Mouse (Mus musculus) heart, postnatal 25 days (tissue): ENCODE data around the gene Olfr577. TPM values are rescaled to one million over a fixed set of nuclear protein-coding genes. Genes with fewer than 3 reads are reported as not detected.

Experiments used
- DNase-seq: peaks from one replicate; pipeline ENCODE4 v3.0.0; 2022; ENCODE audit warnings: low spot score
- intact Hi-C: fragments of 180-260 bp; cut with DNase I; formaldehyde crosslinking; loops from one replicate; pipeline ENCODE4 v1.15.1; 2025
- total RNA-seq, 2 experiments: library from RNA; stranded (reverse); gene quantifications; 2 replicates each; pipeline ENCODE4 v1.2.3; 2021

Olfr577 gene
- total RNA-seq: not detected

DNA sequence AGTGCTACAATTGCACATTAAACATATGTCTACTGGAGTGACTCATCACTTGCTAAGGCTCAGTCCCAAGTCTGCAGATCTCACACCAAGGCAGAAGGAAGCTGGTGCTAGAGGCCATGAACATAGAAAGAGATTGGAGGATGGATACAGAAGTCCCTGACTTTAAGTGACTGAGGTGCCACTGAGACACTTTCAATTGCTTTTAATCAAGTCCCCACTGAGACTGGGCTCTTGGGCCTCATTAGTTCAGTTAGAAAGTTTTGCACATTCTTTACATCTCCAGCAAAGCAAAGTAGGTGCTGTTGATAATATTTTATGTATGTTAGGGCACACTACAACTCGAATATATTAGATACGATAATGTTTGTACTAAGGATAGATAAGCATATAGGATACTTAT is at the start of gene Olfr577:
Gene Olfr577 (minus strand): TSS at position 101 of the 400 bp plus-strand sequence.
- DNase-seq: no peak
- intact Hi-C loops: no loop called here

DNA sequence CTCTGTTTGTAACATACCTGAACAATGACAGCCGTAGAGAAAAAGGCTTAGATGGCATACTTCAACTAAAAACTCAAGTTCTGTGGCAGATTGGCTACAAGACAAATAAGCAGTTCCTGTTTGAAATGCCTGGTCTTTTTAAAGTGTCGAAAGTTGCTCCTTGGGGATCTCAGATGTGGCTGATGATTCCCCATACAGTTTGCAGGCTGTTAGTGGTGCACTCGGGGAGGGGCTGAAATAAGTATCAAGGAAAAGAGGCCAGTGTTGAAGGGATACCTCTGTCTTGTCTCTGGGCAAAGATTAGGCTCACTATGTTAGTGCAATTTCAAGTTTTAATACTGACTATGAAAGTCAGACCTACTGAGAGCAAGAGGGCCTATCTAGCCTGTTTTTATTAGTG is 13.5 kb upstream of the Olfr577 start, which contains the start of gene Olfr578:
Gene Olfr578 (minus strand): TSS at position 101 of the 400 bp plus-strand sequence.
- intact Hi-C loops: no loop called here
- DNase-seq: no peak

DNA sequence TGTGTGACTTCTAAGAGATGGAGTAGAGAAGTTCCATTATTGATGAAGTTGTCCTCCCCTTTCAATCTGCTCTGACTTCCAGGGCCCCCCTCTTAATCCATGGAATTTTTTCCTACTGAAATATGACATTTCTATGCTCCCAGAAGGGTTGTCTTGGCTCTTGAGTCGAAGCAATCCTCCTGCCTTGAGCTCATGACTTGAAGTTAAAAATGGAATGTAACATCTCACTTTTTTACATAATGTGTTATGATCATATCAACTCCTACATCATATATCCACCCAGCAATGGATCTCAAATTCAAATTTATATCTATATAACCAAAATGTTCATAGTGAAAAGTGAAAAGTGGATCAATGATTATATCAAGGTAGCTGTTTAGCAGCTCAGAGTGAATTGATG is 1.3 kb downstream of the Olfr577 start:
- intact Hi-C loops: no loop called here
- DNase-seq: no peak

DNA sequence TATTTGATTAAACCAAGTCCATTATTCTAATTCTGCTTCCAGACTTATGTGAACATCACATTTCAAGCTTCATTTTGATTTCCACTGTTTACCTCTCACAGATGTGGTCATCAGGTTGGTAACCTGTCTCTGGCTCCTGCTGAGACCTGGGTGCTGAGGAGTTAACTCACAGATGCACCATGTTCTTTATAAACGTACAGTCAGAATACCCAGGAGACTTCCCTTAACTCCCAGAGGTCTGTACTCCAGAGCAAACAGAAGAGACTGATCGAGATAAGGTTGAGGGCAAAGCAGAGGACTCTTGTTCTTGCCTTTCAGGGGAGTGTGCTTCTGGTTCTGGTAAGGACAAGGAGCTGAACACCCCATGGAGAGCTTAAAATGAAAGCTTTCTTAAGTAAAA is 13.4 kb downstream of the Olfr577 start, which contains the start of gene Olfr576:
Gene Olfr576 (plus strand): TSS at position 301 of the 400 bp plus-strand sequence.
- intact Hi-C loops: no loop called here
- no peak for DNase-seq

DNA sequence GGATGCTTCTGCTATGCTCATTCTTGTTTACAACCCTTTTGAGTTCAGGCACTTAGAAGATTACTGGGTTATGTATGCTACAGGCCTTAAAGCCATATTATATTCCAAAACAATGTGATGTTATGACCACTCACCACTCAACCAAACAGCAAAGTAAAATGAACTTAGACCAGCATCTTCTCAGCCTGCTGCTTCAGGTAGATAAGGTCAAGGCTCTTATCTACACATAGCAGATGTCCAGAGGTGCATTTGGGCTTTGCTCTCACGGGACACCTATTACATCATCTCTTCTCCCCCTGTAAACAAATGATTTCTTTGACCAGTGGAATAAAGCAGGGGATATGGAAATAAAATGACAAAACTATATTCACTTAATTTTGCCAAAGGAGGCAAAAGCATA is 17.1 kb downstream of the Olfr577 start, which contains the start of gene Olfr575:
Gene Olfr575 (minus strand): TSS at position 183 of the 400 bp plus-strand sequence.
- intact Hi-C loops: no loop called here
- DNase-seq: no peak

DNA sequence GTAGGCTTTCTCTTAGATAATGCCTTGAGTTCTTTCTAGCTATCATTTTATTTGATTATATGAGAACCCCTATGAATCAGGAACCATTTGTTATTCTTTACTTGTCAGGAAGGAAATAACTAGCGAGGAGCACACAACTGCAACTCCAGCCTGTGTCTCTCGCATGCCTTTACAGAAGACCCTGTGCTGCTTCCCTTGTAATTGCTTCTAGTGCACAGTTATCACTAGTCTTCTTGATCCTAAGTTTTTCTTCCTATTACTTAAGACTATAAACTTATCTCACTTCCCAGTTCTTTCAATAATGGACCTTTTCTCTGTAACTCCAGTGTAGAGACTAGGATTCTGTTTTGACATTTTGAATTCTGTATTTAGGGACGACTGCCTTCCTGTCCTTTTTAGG is 17.6 kb downstream of the Olfr577 start:
- intact Hi-C loops: no loop called here
- DNase-seq: no peak

DNA sequence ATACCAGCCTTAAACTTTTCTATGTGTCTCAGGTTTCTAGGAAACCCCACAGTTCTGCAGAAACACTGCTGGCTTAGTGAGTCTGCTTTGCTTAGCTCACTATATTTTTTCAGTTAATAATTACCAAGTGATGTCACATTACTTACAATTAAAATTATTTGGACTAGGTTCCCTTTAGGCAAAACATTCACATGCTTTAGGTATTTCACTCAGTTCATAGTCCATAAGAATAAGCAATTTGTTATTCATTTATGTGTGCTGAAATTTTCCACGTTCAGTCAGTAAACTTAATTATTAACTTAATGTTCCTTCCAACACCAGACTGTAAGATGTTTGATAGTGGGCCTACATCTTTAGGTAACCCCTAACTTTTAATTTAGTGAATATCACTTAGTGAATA is 25.0 kb downstream of the Olfr577 start:
- DNase-seq: no peak
- intact Hi-C loops: no loop called here

DNA sequence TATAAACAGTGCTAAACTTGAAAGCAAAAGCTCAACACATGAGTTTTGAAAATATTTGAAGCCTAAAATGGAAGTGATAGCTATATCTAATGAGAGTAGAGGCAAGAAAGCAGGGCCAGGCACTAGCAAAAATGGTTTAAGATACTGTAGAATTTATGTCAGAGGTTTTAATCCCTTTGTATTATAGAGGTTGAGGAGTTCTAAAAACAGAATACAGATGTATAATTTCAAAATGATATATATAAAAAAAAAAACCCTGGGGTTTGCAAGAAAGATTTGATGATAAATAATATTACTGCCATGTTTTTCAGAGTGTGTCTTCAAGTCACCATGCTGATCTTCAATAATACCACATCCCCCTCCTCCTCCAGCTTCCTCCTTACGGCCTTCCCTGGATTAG is 27.6 kb downstream of the Olfr577 start, which contains the start of gene Olfr574:
Gene Olfr574 (plus strand): TSS at position 301 of the 400 bp plus-strand sequence.
- DNase-seq: no peak
- intact Hi-C loops: no loop called here

DNA sequence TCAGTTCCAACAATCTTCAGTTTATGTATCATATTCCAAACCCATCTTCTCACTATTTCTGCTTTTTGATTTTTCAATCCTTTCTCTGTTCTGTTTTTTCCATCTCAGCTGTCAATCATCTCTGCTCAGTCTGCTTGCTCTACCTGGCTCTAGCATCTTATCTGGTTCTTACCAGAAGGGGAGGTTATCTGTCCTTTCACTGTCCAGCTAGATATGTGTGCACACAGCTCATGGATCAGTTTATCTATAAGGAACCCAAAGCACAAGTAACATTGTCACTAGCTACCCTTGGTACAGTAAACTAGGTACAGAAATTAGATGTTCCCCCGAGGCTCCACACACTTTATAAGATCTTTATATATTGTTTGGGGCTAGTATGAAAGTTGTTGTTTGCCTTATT is 32.3 kb downstream of the Olfr577 start:
- intact Hi-C loops: no loop called here
- no peak for DNase-seq

DNA sequence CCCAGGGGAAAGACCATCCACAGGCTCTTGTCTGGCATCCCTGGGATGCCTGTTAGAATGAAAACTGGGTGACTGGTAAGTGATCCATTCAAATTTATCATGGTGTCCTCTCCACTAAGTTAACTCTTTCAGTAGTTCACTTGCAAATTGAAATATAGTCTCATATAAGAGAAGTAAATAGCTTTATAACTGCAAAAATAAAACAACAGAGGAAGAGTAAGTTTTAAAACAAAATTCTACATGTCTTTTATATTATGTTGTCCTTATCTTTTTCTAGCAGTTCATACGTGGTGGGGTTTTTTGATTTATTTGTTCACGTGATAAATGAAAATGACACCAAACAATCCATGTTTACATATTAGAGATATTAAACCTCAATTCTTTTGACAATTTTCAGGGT is 33.3 kb downstream of the Olfr577 start, which contains the start of gene Olfr573-ps1:
Gene Olfr573-ps1 (minus strand): TSS at position 101 of the 400 bp plus-strand sequence.
- DNase-seq: no peak
- intact Hi-C loops: no loop called here

DNA sequence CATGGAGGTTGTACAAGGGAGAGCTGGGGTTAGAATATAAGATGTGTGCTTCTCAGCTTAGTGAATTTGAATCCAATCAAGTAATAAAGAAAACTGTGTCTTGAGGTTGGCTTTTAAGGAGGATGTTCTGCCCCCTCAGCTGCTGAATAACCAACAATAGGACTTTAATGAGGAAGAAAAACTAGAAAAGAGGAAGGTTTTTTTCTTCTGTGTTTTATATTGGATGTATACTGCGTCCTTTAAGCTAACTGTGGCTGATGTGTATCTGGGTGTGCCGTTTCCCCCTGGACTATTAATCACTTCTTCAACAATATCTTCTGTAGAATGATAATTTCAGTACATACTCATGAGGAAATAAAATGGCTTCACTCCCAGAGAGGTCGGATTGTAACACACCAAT is 48.6 kb downstream of the Olfr577 start:
- DNase-seq: no peak
- intact Hi-C loops: no loop called here

DNA sequence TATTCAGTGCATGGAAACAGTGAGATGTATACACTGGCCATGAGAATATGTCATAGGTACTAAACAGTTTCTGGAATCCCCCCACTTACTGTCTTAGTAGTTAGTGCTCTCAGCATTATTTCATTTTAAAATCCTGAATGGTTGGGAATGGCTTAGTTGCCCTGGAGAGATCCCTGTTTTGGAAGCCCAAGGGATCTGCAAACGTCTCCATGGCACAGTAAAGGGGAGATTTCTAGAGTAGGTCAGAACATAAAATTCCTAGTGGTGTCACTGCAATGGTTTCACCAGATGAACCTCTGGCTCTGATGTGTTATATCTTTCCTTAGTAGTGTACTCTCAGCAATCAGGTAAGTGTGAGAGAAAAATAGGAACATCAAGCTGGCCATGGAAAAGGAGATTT is 51.6 kb downstream of the Olfr577 start, which contains the start of gene Olfr572:
Gene Olfr572 (plus strand): TSS at position 301 of the 400 bp plus-strand sequence.
- DNase-seq: no peak
- intact Hi-C loops: no loop called here

Other genes with a start within 250 kb of the Olfr577 start
- gene Olfr559, start 248.5 kb downstream of the Olfr577 start, total RNA-seq: not detected
- not detected for gene Olfr560, start 216.6 kb downstream of the Olfr577 start, total RNA-seq
- gene Olfr78, start 216.5 kb downstream of the Olfr577 start, total RNA-seq: 1 to 10 TPM in 1 of 2 experiments, under 1 TPM in 1; 0.81 to 1.2 TPM
- not detected for gene Olfr561, start 204.7 kb downstream of the Olfr577 start, total RNA-seq
- not detected for gene Olfr564, start 172.5 kb downstream of the Olfr577 start, total RNA-seq
- not detected for gene Olfr566, start 117.2 kb downstream of the Olfr577 start, total RNA-seq
- gene Olfr568, start 98.8 kb downstream of the Olfr577 start, total RNA-seq: not detected
- not detected for gene Olfr569, start 85.1 kb downstream of the Olfr577 start, total RNA-seq
- not detected for gene Olfr570, start 81.4 kb downstream of the Olfr577 start, total RNA-seq
- gene Olfr571, start 58.4 kb downstream of the Olfr577 start, total RNA-seq: not detected
- gene Olfr572, start 51.5 kb downstream of the Olfr577 start, total RNA-seq: not detected
- not detected for gene Olfr573-ps1, start 33.4 kb downstream of the Olfr577 start, total RNA-seq
- not detected for gene Olfr574, start 27.5 kb downstream of the Olfr577 start, total RNA-seq
- not detected for gene Olfr575, start 17.2 kb downstream of the Olfr577 start, total RNA-seq
- gene Olfr576, start 13.3 kb downstream of the Olfr577 start, total RNA-seq: not detected
- not detected for gene Olfr578, start 13.4 kb upstream of the Olfr577 start, total RNA-seq
- gene Olfr582, start 62.1 kb upstream of the Olfr577 start, total RNA-seq: not detected
- gene Olfr583, start 75.4 kb upstream of the Olfr577 start, total RNA-seq: not detected
- gene Olfr584, start 105.9 kb upstream of the Olfr577 start, total RNA-seq: not detected
- not detected for gene Olfr585, start 121.8 kb upstream of the Olfr577 start, total RNA-seq
- not detected for gene Olfr586, start 149.7 kb upstream of the Olfr577 start, total RNA-seq
- gene Olfr588-ps1, start 164.9 kb upstream of the Olfr577 start, total RNA-seq: not detected
- not detected for gene Olfr589, start 180.4 kb upstream of the Olfr577 start, total RNA-seq
- gene Olfr591, start 202.4 kb upstream of the Olfr577 start, total RNA-seq: not detected
- gene Olfr592, start 208.9 kb upstream of the Olfr577 start, total RNA-seq: not detected
- not detected for gene Olfr593, start 235.9 kb upstream of the Olfr577 start, total RNA-seq
- gene Olfr594, start 241.1 kb upstream of the Olfr577 start, total RNA-seq: not detected